Mouse (Mus musculus): Measurements from ENCODE around the gene Zfp964. TPM values are rescaled to one million over a fixed set of nuclear protein-coding genes. Genes with fewer than 3 reads are reported as not detected.

The Zfp964 gene
- polyA plus RNA-seq (2015; fragmentation: Nextera tagmentation; extraction: Ambion mirVana) = 1.4 and 1.6 TPM in 2 replicates

GRCm38 (mm10) chr8:69654358-69654981 is at the start of gene Zfp964:
Zfp964 (plus strand) TSS chr8:69654479.

GRCm38 (mm10) chr8:69625095-69625789 is 29.0 kb upstream of the Zfp964 start, which contains the start of gene Zfp868:
Zfp868 (minus strand) TSS chr8:69625548.

GRCm38 (mm10) chr8:69710624-69711023 is 56.3 kb downstream of the Zfp964 start, which contains the start of gene Zfp869:
Zfp869 (minus strand) TSS chr8:69710724.

Other genes starting within 250 kb of the Zfp964 start
- gene Gm9495, start 200.9 kb upstream of the Zfp964 start, polyA plus RNA-seq (2015; fragmentation: Nextera tagmentation; extraction: Ambion mirVana) = not detected in 2 replicates
- gene Gm7697, start 131.5 kb upstream of the Zfp964 start, polyA plus RNA-seq (2015; fragmentation: Nextera tagmentation; extraction: Ambion mirVana) = not detected in 2 replicates
- 20.0 and 22.1 TPM in 2 replicates for gene Zfp868, start 28.9 kb upstream of the Zfp964 start, polyA plus RNA-seq (2015; fragmentation: Nextera tagmentation; extraction: Ambion mirVana)
- gene Zfp869, start 56.2 kb downstream of the Zfp964 start, polyA plus RNA-seq (2015; fragmentation: Nextera tagmentation; extraction: Ambion mirVana) = 14.2 and 15.6 TPM in 2 replicates
- gene Zfp963, start 95.5 kb downstream of the Zfp964 start, polyA plus RNA-seq (2015; fragmentation: Nextera tagmentation; extraction: Ambion mirVana) = 4.6 and 5.6 TPM in 2 replicates
- 0.30 TPM in 1 of 2 replicates, not detected in the other for gene Gm20422, start 120.4 kb downstream of the Zfp964 start, polyA plus RNA-seq (2015; fragmentation: Nextera tagmentation; extraction: Ambion mirVana)
- gene Atp13a1, start 136.7 kb downstream of the Zfp964 start, polyA plus RNA-seq (2015; fragmentation: Nextera tagmentation; extraction: Ambion mirVana) = 32.8 and 38.9 TPM in 2 replicates
- 21.2 and 23.9 TPM in 2 replicates for gene Zfp866, start 136.7 kb downstream of the Zfp964 start, polyA plus RNA-seq (2015; fragmentation: Nextera tagmentation; extraction: Ambion mirVana)
- gene Gmip, start 154.2 kb downstream of the Zfp964 start, polyA plus RNA-seq (2015; fragmentation: Nextera tagmentation; extraction: Ambion mirVana) = 19.8 and 26.2 TPM in 2 replicates
- gene Lpar2, start 167.9 kb downstream of the Zfp964 start, polyA plus RNA-seq (2015; fragmentation: Nextera tagmentation; extraction: Ambion mirVana) = 0.46 and 0.52 TPM in 2 replicates
- gene Pbx4, start 178.0 kb downstream of the Zfp964 start, polyA plus RNA-seq (2015; fragmentation: Nextera tagmentation; extraction: Ambion mirVana) = 90.4 and 95.0 TPM in 2 replicates
- gene Cilp2, start 233.2 kb downstream of the Zfp964 start, polyA plus RNA-seq (2015; fragmentation: Nextera tagmentation; extraction: Ambion mirVana) = 6.9 and 7.0 TPM in 2 replicates
- gene Tssk6, start 247.7 kb downstream of the Zfp964 start, polyA plus RNA-seq (2015; fragmentation: Nextera tagmentation; extraction: Ambion mirVana) = 5.1 and 5.5 TPM in 2 replicates
- gene Ndufa13, start 248.1 kb downstream of the Zfp964 start, polyA plus RNA-seq (2015; fragmentation: Nextera tagmentation; extraction: Ambion mirVana) = 267 and 290 TPM in 2 replicates
- gene Yjefn3, start 248.2 kb downstream of the Zfp964 start, polyA plus RNA-seq (2015; fragmentation: Nextera tagmentation; extraction: Ambion mirVana) = 15.7 and 16.0 TPM in 2 replicates

Data from neural tube, postnatal 0 days (tissue).